Mouse (Mus musculus): ENCODE results near the gene Olfr418. TPM values are rescaled to one million over a fixed set of nuclear protein-coding genes. Genes with fewer than 3 reads are reported as not detected.

Gene Olfr418
- total RNA-seq, 1 experiment, result not detected

GRCm38 (mm10) chr1:173321593-173322248 is 55.9 kb downstream of the Olfr418 start:
- no peak for TF ChIP-seq CHD2 (IDR thresholded peaks at IDR 0.05; ENCODE audit: low read depth, low read length)
- no peak for TF ChIP-seq HCFC1 (IDR thresholded peaks at IDR 0.05; ENCODE audit: borderline replicate concordance, insufficient read depth, low read length)
- peak; percentile 51 for DNase-seq (ENCODE audit: low read depth, low spot score)
- H3K4me1 ChIP-seq (ENCODE audit: control insufficient read depth in 2 of 2, insufficient read depth in 2 of 2, low read length in 2 of 2, poor library complexity in 1 of 2), result no peaks in the 10 kb centered on the region
- H3K9ac ChIP-seq (ENCODE audit: insufficient read depth, low read depth, low read length, poor library complexity, severe bottlenecking), result no peak overlapping the region
- in situ Hi-C loops (cut with MboI; ENCODE audit: low sequenced_read_pairs in 2 of 2, unreplicated experiment in 2 of 2), result loop anchor here (5.0 to 10.0 kb wide), 2 partner anchors 63 to 71 kb away; no protein-coding TSS in a partner anchor
- no peaks in the 10 kb centered on the region for H3K36me3 ChIP-seq (ENCODE audit: control insufficient read depth, insufficient read depth, low read length, poor library complexity, severe bottlenecking)
- no peak overlapping the region for H3K4me3 ChIP-seq (ENCODE audit: insufficient read depth in 1 of 2, low read depth in 1 of 2, low read length in 2 of 2, poor library complexity in 1 of 2, severe bottlenecking in 1 of 2)
- H3K27ac ChIP-seq (ENCODE audit: insufficient read depth, low read depth, low read length, poor library complexity, severe bottlenecking), result no peak overlapping the region
- H3K9me3 ChIP-seq (ENCODE audit: control insufficient read depth, insufficient read depth, low read depth, low read length), result no peaks in the 10 kb centered on the region

GRCm38 (mm10) chr1:173322249-173322627 is 56.4 kb downstream of the Olfr418 start:
- DNase-seq (ENCODE audit: low read depth, low spot score), result no peak
- no peaks in the 10 kb centered on the region for H3K9me3 ChIP-seq (ENCODE audit: control insufficient read depth, insufficient read depth, low read depth, low read length)
- no peak for TF ChIP-seq ZNF384 (IDR thresholded peaks at IDR 0.05; ENCODE audit: low read depth, low read length)
- no peak for TF ChIP-seq HCFC1 (IDR thresholded peaks at IDR 0.05; ENCODE audit: borderline replicate concordance, insufficient read depth, low read length)
- TF ChIP-seq ZC3H11A (IDR thresholded peaks at IDR 0.05; ENCODE audit: borderline replicate concordance, low read depth, low read length), result no peak
- no peak for TF ChIP-seq CHD2 (IDR thresholded peaks at IDR 0.05; ENCODE audit: low read depth, low read length)
- TF ChIP-seq MAFK (IDR thresholded peaks at IDR 0.05; ENCODE audit: insufficient read depth, low read depth, low read length), result no peak
- no peaks in the 10 kb centered on the region for H3K36me3 ChIP-seq (ENCODE audit: control insufficient read depth, insufficient read depth, low read length, poor library complexity, severe bottlenecking)
- no peak overlapping the region for H3K4me3 ChIP-seq (ENCODE audit: insufficient read depth in 1 of 2, low read depth in 1 of 2, low read length in 2 of 2, poor library complexity in 1 of 2, severe bottlenecking in 1 of 2)
- H3K4me1 ChIP-seq (ENCODE audit: control insufficient read depth in 2 of 2, insufficient read depth in 2 of 2, low read length in 2 of 2, poor library complexity in 1 of 2), result no peaks in the 10 kb centered on the region
- H3K27ac ChIP-seq (ENCODE audit: insufficient read depth, low read depth, low read length, poor library complexity, severe bottlenecking), result no peak overlapping the region
- H3K9ac ChIP-seq (ENCODE audit: insufficient read depth, low read depth, low read length, poor library complexity, severe bottlenecking), result no peak overlapping the region
- in situ Hi-C loops (cut with MboI; ENCODE audit: low sequenced_read_pairs in 2 of 2, unreplicated experiment in 2 of 2), result loop anchor here (5.0 to 10.0 kb wide), 2 partner anchors 63 to 70 kb away; no protein-coding TSS in a partner anchor

Other genes with a start within 250 kb of the Olfr418 start
- gene Olfr1408, start 128.6 kb upstream of the Olfr418 start, total RNA-seq (2012; rRNA removed), result not detected in 2 replicates
- not detected in 2 replicates for gene Olfr1406, start 75.4 kb upstream of the Olfr418 start, total RNA-seq (2012; rRNA removed)
- not detected in 2 replicates for gene Olfr218, start 68.2 kb upstream of the Olfr418 start, total RNA-seq (2012; rRNA removed)
- not detected in 2 replicates for gene Olfr1404, start 53.6 kb upstream of the Olfr418 start, total RNA-seq (2012; rRNA removed)
- gene Fcer1a, start 38.8 kb upstream of the Olfr418 start, total RNA-seq (2012; rRNA removed), result not detected in 2 replicates
- not detected in 2 replicates for gene Mptx2, start 11.8 kb downstream of the Olfr418 start, total RNA-seq (2012; rRNA removed)
- gene Ackr1, start 67.7 kb downstream of the Olfr418 start, total RNA-seq (2012; rRNA removed), result not detected in 2 replicates
- 17.0 and 26.0 TPM in 2 replicates for gene Aim2, start 84.9 kb downstream of the Olfr418 start, total RNA-seq (2012; rRNA removed)
- gene Cadm3, start 101.7 kb downstream of the Olfr418 start, total RNA-seq (2012; rRNA removed), result 0.85 and 1.0 TPM in 2 replicates
- gene Ifi206, start 225.0 kb downstream of the Olfr418 start, total RNA-seq (2012; rRNA removed), result not detected in 2 replicates

Data from ES-E14 (cell line).